Mouse (Mus musculus) frontal cortex, adult 2 months (tissue): ENCODE results near the gene Fzd7. TPM values are rescaled to one million over a fixed set of nuclear protein-coding genes. Genes with fewer than 3 reads are reported as not detected.

ENCODE experiments used
- DNase-seq, 2 experiments: peaks; one replicate each; pipeline ENCODE4 v3.0.0; 2022; ENCODE audit warnings: low spot score in 1 of 2; ENCODE audit errors: extremely low spot score in 1 of 2
- polyA plus RNA-seq: library from polyadenylated mRNA; depleted of rRNA; stranded (reverse); fragments of >200 nt; gene quantifications from 2 replicates; pipeline ENCODE4 v1.2.3, GENCODE M21; 2012

Gene Fzd7
- polyA plus RNA-seq, 1 experiment: 4.8 TPM

DNA sequence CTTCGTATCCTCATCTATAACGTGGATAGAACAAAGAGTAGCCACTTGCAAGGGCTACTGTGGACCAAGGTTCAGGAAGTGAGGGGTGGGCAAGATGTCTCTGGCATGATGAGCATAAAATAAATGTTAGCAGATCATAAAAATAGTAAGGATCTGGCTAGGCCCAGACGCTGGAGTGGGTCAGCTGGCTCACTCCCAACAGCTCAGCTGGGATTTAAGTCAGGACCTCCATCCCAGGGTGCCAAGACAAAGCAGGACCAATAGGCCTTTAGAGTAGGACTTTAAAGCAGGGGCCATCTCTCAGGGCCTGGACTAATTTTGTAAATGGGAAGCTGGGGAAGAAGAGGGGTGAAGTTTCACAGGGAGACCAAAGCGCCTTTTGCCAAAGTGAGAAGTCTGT, 11.5 kb upstream of the Fzd7 start:
- DNase-seq: no peak

DNA sequence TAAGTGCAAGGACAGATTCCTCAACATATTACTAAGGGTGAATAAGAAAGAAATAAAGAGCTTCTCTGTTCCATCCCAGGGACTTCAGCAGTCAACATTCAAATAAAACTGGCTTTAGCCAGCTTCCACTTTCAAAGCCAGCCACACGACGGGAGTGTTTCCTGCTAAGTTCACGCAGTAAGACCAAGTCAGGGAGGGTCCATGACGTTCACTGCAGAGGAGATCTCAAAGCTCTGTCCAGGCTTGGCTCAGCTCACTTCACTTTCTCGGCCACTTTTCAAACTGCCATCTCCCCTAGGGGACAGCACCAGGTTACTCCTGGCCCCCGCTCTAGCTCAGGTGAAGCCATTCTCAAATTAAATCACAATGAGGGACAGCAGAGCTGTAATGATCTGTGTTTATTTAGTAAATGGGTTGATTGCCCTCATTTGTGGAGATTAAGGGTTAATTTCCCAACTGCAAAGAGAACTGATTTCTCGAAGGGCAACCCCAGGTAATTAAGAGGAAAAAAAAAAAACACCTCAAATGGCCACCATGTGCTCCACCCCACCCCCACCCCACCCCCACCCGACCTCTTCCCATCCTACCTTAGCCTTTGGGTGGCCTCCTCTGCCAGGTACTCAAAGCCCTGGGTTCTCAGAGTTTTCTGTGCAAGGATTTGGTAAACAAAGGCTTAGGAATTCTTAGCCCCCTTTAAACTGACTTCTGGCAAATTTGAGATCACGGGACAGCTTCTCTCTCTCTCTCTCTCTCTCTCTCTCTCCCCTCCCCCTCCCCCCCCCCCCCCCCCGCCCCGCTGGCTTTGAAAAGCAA, 9.7 kb upstream of the Fzd7 start:
- no peak for DNase-seq

DNA sequence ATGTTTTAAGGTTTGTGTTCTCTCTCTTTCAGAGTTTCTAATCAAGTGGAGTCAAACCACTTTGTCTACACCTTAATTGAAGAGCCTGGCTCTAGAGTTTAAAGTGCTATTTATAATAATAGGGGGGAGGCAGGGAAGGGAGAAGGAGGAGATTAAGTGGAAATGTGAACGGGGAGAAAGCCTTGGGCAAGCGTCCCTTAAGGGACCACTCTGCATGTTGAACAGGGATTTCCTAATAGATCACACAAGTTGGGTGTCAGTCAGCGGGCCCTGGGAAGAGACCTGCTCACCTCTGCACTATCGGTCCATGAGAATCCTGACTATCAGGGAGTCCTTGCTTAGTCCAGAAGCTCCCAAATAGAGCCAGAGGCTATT, 9.1 kb upstream of the Fzd7 start:
- no peak for DNase-seq

DNA sequence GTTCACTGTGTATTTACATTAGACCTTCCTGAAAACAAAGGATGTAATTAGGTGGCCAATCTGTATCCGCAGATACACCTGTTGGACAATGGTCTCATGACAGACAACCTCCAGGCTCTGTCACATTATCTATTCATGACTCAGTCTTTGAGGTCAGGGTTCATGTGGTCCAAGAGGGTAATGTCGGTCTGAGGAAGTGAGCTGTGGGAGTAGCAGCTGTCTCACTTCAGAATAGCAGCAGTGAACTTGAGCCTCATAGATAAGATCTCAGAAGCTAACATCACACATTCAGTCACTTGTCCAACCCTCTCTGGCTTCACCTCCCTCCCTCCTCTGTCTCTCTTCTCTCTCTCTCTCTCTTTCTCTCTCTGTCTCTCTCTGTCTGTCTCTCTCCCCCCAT, 6.6 kb upstream of the Fzd7 start:
- no peak for DNase-seq

DNA sequence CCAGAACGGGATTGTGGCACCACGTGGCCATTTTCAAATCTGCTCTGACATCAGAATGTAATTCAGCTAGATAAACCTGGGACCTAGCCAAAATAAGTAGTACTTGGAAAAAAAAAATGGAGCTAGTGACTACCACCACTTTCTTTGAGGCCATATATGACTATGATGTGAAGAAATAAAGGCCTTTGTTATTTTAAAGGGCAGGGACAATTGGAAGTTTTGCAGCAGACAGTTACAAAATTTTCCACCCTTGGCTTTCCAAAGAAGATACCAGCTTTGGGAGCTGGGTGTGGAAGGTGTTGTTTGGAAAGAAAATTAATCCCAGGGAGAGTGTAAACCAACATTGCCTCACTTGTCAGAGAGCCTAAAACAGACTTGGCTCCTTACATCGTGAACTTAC, 3.3 kb upstream of the Fzd7 start:
- DNase-seq: no peak

DNA sequence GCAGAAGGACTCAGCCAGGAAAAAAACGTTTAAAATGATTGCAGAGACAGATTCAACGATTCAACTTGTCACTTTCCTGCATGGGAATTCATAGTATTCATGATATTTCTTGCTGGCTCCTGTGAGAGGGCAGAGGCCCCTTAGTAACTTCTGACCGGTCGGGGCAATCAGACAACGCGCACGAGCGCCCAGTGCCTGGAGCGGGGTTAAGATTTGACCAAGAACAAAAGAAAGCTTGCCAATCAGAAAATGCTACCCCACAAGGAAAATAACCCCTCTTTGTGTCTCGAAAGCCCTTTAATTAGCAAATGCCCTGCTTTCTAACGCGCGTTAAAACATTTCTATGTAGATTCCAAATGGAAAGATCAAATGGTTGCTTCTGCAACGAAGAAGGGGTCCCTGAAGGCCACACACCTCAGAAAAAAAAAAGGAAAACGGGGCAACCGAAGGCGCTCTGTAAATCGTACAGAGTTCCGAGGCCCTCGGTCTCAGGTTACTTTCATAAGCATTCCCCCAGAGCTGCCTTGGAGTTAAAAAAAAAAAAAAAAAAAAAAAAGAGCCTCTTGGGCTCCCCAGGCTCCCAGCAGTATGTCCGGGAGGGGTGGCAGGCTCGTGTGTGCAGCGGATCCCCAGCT, 1.3 kb upstream of the Fzd7 start:
- DNase-seq: no peak

DNA sequence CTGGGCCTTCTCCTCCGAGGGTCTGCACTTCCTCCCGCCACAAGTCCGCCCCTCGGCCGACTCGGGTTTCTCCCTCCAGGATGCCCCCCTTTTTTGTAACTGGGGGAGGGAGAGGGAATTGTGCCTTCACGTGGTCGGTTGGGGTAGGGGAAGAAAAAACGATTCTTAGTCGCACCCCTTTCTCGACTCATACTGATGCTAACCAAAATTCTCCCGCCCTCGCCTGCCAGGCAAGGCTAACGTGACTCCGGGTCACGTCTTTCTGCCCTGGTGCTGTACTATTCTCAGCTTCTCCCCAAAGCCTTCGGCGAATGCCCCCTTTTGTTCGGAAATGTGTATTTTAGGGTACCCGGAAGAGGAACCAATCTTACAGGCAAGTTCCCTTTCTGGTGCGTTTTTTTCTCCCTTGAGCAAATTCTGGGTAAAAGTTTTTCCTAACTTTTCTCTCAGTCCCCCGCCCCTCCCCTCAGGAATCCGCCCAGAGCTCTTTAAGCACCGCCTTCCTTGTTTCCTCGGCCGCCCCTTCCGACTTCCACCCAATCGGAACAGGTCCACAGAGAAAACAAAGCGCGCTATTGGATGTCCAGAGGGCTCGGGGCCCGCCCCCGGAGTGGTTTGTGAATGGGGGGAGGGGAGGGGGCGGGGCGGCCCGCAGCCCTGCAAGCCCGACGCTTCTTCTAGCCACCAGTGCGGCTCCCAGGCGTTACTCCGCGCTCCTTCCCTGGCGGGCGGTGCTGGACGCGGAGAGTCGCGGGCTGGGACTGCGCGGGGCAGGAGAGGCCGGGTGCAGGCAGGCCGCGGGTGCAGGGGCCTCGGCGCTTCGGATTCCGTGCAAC, 550 bp upstream of the Fzd7 start:
- peak; percentile 79 to 85 for DNase-seq

DNA sequence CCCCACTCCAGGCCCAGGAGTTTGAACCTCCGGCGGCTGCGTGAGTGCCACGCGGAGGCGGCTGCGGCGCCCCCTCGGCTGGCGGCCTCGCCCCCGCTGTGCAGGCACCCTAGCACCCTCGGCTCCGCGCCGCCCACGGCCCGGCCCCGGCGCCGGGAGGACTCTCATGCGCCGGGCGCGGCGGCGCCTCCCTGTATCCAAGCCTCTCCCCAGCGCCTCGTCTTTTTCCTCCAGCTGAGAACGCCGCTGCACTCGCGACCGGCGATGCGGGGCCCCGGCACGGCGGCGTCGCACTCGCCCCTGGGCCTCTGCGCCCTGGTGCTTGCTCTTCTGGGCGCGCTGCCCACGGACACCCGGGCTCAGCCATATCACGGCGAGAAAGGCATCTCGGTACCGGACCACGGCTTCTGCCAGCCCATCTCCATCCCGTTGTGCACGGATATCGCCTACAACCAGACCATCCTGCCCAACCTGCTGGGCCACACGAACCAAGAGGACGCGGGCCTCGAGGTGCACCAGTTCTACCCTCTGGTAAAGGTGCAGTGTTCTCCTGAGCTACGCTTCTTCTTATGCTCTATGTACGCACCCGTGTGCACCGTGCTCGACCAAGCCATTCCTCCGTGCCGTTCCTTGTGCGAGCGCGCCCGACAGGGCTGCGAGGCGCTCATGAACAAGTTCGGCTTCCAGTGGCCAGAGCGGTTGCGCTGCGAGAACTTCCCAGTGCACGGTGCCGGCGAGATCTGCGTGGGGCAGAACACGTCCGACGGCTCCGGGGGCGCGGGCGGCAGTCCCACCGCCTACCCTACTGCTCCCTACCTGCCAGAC, 684 bp downstream of the Fzd7 start:
- DNase-seq: no peak

DNA sequence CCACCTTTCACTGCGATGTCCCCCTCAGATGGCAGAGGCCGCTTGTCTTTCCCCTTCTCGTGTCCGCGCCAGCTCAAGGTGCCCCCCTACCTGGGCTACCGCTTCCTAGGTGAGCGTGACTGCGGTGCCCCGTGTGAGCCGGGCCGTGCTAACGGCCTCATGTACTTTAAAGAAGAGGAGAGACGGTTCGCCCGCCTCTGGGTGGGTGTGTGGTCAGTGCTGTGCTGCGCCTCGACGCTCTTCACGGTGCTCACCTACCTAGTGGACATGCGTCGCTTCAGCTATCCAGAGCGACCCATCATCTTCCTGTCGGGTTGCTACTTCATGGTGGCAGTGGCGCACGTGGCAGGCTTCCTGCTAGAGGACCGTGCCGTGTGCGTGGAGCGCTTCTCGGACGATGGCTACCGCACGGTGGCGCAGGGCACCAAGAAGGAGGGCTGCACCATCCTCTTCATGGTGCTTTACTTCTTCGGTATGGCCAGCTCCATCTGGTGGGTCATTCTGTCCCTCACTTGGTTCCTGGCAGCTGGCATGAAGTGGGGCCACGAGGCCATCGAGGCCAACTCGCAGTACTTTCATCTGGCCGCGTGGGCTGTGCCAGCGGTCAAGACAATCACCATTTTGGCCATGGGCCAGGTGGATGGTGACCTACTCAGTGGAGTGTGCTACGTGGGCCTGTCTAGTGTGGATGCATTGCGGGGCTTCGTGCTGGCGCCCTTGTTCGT, 1.5 kb downstream of the Fzd7 start:
- peak in 1 of 2 experiments; percentile 72 for DNase-seq

DNA sequence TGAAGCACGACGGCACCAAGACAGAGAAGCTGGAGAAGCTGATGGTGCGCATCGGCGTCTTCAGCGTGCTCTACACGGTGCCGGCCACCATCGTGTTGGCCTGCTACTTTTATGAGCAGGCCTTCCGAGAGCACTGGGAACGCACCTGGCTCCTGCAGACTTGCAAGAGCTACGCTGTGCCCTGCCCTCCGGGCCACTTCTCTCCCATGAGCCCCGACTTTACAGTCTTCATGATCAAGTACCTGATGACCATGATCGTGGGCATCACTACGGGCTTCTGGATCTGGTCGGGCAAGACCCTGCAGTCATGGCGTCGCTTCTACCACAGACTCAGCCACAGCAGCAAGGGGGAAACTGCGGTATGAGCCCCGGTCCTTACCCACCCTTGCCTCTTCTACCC, 2.1 kb downstream of the Fzd7 start:
- DNase-seq: no peak

DNA sequence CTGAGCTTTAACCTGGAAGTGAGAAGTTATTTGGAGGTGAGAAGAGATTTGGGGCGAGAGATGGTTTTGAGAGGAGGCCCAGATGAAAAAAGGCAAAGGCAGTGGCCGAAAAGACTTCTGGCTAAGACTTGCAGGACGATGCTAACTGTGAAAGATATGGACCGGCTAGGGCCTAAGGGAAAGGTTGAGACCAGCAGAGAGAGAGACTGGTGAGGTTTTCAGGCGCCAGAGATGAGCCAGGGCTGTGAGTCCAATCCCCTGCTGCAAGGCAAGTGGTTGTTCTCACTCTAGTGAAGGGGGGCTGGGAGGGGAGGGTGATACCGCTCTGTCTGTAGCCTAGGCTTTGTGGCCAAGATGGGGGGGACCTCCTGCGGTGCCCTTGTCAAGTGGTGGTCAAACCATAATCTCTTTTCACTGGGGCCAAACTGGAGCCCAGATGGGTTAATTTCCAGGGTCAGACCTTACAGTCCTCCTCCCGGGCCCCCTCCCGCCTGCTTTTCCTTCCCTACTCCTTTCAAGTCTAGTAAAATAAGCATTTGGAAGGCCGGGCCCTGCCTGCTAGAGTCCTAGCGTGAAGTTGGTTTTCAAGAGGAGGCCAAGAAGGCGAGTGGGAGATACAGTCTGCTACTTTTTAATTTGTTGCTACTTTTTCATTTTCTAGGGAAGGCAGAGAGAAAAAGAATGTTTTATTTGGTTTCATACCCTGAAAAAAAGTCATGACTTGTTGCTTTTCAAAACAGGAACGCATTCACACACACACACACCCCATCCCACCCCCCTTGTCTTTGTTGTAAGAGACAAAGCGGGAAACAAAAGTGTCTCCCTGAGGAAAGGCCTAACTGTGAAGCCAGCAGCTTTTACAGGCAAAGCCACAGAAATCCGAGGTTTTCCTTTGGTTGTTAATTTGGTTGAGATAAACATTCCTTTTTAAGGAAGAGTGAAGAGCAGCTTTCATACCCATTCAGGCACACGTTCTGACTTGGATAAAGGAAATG, 2.9 kb downstream of the Fzd7 start:
- DNase-seq: no peak

DNA sequence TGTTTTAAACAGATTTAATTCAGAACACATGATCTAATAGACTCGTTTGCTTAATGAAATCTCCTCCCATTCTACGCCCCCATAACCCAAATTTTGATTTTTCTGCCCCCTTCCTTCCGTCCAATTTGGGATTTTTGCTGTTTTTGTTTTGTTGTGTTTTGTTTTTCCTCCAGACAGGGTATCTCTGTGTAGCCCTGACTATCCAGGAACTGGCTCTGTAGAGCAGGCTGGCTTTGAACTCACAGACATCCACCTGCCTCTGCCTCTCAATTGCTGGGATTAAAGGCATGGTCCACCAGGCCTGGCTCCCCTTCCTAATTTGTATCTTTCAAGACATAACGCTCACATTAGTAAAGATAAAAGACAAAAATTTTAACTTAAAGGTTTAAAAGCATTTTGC, 3.6 kb downstream of the Fzd7 start:
- DNase-seq: no peak

DNA sequence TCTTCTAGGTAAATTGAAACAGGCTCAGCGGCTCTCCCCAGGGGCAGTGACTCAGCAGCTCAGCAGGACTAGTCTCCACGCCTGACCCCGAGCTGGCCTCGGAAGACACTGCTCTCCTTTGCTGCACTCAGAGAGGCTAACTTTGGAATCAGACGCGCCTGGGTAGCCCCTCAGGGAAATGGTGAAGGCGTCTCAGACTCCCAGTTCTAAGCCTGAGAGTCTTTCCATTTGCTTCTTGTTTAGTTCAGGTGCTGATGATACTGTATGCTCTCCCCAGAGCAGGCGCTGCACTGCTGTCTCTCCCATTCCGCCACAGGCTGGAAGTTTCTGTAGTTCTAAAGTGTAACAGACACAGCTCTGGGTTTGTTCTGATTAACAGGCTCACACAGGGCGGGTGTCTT, 5.4 kb downstream of the Fzd7 start:
- DNase-seq: no peak

DNA sequence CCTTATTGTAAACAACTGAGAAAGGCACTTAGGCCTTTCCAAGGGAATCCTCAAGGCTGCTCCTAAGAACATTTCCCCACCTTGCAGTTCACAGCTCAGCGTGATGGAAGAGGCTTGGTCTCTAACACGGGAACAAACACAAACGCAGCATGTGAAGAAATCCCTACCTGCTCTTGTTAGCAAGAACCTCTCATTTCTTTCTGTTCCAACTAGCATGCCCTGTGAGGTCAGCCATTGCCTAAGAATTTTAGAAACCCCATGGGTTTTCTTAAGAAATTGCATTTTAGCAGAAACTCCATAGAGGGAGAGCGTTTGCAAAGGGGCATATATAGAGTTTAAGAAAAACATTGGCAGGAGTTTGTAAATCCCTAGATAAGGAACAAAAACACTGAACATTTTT, 6.3 kb downstream of the Fzd7 start:
- no peak for DNase-seq

DNA sequence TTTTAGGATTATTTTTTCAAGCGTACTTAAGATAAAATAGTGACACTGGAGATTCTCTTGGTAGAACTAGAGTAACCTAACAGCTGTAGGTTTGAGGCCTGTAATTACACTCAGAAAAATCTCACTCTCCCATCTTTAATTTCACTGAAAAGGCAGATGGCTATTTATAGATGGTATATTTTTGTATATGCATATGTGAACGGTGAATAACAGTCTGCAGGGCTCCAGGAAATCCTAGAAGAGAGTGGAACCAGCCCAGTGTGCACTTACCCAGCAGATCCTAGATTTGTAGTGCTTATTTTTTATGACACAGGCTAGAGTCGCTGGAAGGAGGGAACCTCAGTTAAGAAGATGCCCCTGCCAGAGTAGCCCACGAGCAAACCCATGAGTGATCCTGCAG, 6.8 kb downstream of the Fzd7 start:
- DNase-seq: peak in 1 of 2 experiments; percentile 43

DNA sequence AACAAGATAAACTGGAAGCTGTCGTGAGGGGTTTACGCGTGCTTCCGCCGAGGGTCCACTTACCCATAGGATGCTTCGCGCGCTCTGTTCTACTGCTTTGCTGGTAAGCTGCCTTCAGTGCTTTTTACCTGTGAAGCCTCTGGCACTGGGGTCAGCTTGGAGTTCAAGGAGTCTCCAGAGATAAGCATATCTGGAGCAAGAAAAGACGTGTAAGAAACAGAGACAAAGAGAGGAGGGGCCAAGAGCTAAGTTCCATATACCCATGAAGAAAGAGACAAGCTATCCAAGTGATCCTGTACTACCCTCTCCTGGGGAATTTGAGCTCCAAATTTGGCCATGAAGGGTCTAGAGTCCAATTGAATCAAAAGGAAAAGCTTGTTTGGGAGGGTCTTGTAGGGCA, 9.3 kb downstream of the Fzd7 start:
- no peak for DNase-seq

DNA sequence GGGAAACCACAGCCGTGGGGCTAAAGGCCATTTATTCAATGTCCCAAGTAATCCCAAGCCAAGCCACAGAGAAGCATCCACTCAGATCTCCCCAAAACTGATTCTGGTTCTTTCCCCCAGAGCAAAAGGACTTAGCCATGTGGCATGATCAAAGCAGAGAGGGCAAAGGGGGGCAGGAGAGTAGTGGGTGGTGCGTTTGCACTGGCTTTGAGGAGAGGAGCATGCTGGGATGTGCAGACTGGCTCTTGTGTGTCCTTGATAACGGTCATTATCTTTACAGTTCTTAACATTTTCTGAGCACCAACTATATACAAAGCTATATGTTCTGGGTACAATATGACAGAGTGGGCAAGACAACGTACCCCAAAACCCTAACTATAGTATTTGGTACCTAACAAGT, 10.2 kb downstream of the Fzd7 start:
- DNase-seq: no peak

DNA sequence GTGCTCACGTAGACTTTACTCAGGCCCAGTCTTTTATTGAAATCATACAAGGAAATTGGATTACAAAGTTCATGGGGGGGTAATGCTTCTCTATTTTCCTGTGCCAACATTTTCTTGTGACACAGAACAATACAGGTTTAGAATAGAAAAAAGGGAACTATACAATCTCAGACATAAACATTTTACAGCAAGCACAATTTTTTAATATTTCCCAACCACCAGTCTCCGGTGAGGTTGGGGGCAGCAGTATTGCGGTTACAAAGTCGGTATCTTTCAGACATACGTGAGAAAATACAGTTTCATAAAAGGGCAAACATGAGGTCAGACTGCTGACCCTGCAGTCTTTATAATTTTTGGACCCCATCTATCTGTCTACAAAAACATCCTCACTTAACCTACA, 13.7 kb downstream of the Fzd7 start:
- DNase-seq: no peak
